Mouse (Mus musculus): ENCODE results near the gene Ptcd1.
"Not testable (repeated sequence)": the region's sequence is repeated elsewhere in the genome, so short reads cannot be mapped to it uniquely, and the experiment has no call there.

Ptcd1 gene

GRCm38 (mm10) chr5:145113416-145113815, 53.5 kb downstream of the Ptcd1 start:
- DNase-seq = no peak

- no peak for DNase-seq
Measured at GRCm38 (mm10) chr5:145112566-145112965, 54.3 kb downstream of the Ptcd1 start.

DNA sequence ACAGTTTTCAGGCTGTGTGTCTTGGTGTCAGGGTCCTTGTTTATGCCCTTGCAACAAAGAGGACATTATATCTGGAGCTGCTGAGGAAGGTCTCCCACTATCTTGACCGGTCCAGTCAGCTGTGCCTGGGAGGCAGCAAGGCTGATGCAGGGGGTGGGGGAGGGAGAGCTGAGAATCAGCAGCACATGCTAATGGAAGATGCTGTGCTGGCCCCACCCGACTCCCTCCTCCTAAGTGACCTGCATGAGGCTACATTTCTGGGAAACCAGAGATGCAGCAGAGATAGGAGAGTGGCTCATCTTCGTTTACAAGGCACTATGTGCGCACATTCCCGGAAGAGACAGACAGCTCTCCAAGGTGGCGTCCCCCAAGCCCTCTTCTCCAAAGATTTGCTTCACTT, 56.5 kb downstream of the Ptcd1 start:
- no peak for DNase-seq

DNA sequence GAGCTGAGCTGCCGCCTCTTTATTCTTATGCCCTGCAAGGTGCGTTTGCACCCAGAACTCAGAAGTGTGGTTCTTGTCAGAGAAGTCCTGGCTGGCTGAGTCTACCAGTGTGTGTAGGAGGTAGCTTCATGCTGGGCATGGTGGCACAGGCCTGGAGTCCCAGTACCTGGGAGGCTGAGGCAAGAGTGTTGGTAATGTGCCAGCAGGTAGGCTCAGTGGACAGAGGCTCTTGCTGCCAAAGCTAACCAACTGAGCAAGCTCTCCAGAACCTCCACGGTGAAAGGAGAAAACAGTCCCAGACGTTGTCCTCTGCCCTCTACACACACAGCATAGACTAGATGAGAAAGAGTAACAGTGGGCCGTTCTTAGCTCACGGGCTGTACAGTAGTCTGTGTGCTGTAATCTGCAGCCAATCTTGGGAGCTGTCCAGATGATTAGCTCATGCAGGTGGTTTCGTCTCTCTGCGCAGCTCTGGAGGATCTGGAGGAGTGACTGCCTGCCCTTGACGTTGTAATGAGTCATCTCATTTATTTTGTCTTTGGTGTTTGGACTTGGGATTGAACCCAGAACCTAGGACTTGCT, 61.1 kb downstream of the Ptcd1 start:
- DNase-seq = no peak

GRCm38 (mm10) chr5:145104328-145104727, 62.6 kb downstream of the Ptcd1 start:
- no peak for DNase-seq

DNA sequence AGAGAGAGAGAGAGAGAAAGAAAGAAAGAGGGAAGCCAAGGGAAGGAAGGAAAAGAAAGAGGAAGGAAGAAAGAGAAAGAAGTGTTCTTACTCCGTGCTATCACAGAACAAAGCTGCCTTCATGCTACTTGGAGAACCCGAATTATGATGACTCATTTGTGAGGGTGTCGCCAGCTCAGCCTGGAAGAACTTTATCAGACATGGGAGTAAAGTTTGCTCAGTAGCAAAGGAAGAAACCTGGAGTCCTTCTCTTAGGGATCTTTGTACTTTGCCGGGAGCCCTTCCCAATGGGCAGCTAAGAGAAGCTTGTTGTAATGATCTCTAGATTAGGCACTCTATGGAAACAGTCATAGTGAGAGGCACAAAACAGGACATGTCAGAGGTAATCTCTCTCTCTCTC, 64.2 kb downstream of the Ptcd1 start:
- no peak for DNase-seq

GRCm38 (mm10) chr5:145101451-145101850, 65.5 kb downstream of the Ptcd1 start:
- not testable (repeated sequence) for DNase-seq

DNA sequence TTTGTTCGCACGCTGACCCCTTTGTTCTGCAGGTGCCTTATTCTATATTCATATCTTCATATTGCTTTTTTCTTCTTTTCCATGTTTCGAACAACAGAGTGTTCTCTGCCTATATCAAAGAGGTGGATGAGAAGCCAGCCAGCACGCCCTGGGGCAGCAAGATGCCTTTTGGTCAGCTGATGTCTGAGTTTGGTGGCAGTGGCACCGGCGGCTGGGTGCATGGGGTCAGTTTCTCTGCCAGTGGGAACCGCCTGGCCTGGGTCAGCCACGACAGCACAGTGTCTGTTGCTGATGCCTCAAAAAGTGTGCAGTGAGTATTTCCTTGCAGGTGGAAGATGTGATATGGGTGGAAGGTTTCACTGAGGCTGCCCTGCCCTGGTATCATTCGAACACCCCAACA, 65.9 kb downstream of the Ptcd1 start:
- DNase-seq = no peak

DNA sequence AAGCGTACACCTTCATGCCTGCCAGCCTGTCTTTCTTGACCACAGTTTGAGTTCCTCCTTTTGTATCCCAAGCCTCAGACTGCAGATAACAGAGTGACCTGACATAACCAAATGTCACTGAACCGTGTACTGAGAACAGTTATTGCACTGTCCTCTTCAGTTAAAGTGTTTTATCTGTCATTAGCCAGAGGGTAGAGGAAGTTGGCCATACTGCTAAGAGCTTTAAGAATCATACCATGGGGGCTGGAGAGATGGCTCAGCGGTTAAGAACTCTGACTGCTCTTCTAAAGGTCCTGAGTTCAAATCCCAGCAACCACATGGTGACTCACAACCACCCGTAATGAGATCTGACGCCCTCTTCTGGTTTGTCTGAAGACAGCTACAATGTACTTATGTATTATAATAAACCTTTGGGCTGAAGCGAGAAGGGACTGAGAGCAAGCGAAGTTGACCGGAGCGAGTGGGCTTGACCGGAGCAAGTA, 68.5 kb downstream of the Ptcd1 start:
- DNase-seq = no peak
